Comparison of ENCODE assay signal across 19 mouse cellular contexts in genomic region chr15:27378601-27379094, GRCm38 (mm10).
DNase-seq lines count a peak whose midpoint lies in the region; TF ChIP-seq lines count a peak whose summit lies in the region.
"Had no signal": no experiment of that assay in that cellular context is flagged by ENCODE, and none has a peak within 500 bp of the region (broad histone marks: within the 10 kb centered on the region; RNA-seq: fewer than 3 reads in every experiment).

No protein-coding gene starts in this region.

- no peak for TF ChIP-seq CTCF in gastrocnemius, adult 2 months (IDR thresholded peaks at IDR 0.05)

- H3K27ac ChIP-seq in gastrocnemius, adult 2 months: peak overlapping the region; percentile 35; the same call in 1 of the 2 replicates
- H3K27ac ChIP-seq: embryonic facial prominence, embryonic 15.5 days; forebrain, embryonic 12.5 days; heart, embryonic 15.5 days; hindbrain, embryonic 15.5 days had no signal

- DNase-seq in gastrocnemius, adult 2 months: no peak
- DNase-seq in gastrocnemius, postnatal 10 days: no peak
- DNase-seq in NIH3T3 (ENCODE audit: low read depth): peak; percentile 67
- peak; percentile 37 for DNase-seq in fat pad, adult 2 months (ENCODE audit: extremely low read depth, low read depth, low spot score)
- no peak for DNase-seq in yolk sac, embryonic 10.5 days (ENCODE audit: low spot score)
- DNase-seq in heart, postnatal 36 days: no peak
- DNase-seq in heart, postnatal 14 days: no peak
- DNase-seq: adrenal gland, adult 2 months; adrenal gland, postnatal 25 days; cerebellum, adult 11 months; cerebellum, adult 8-10 months; cerebellum, postnatal 14 days; embryo, embryonic 11 days; heart, adult 18-20 months had no signal

- intact Hi-C loops in gastrocnemius, adult 2 months (cut with DNase I): no loop called here
- intact Hi-C loops in heart, postnatal 36 days (cut with DNase I): no loop called here
- intact Hi-C loops in heart, postnatal 14 days (cut with DNase I): no loop called here

- no peak overlapping the region for H3K4me3 ChIP-seq in gastrocnemius, adult 2 months
- H3K4me3 ChIP-seq: embryonic facial prominence, embryonic 15.5 days; erythroblast, embryonic 14.5 days; forebrain, embryonic 12.5 days; heart, embryonic 15.5 days; hindbrain, embryonic 15.5 days had no signal

Comparison
In these comparisons a context has a peak if more than half of its experiments do, and no peak if none do; other contexts are left out.
1. DNase-seq: peak in NIH3T3 (single experiment) and fat pad, adult 2 months (single experiment); none in gastrocnemius, adult 2 months (single experiment), gastrocnemius, postnatal 10 days (single experiment), yolk sac, embryonic 10.5 days (single experiment), heart, postnatal 36 days (0 of 2) and heart, postnatal 14 days (0 of 2).